Mouse (Mus musculus): ENCODE results near the gene E030018B13Rik. TPM values are rescaled to one million over a fixed set of nuclear protein-coding genes. Genes with fewer than 3 reads are reported as not detected.

E030018B13Rik gene
- polyA plus RNA-seq, 1 experiment from 2014 or later: not detected

DNA sequence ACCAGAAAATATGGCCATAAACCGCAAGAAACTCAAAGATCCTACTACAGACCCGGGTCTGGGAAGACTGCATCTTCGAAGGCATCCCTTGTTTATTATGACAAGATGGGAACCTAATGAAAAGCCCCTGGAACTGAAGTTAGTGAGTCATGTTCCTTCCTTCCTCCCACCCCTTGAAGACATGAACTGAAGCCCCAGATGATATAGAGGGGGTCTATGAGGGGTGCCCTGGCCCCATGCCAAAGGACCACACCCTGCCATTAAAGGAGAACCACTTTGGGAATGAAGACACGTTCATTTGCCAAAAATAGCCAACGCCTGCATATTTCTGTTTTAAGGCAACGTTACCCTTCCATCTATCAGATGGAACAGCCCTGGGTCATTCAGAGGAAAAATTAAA is 28.0 kb upstream of the E030018B13Rik start:
- WGBS: 86% methylated on average over 6 of the region's 6 CpGs
- no peak overlapping the region for H3K4me2 ChIP-seq
- H3K27me3 ChIP-seq (replicated peaks): no peaks in the 10 kb centered on the region
- H3K9ac ChIP-seq (replicated peaks): no peak overlapping the region
- no peak overlapping the region for H3K4me3 ChIP-seq (replicated peaks)
- peaks cover 9% of the 10 kb centered on the region; the same call in 1 of the 2 replicates for H3K4me1 ChIP-seq
- ATAC-seq (ENCODE audit: low FRiP score): no peak
- no peaks in the 10 kb centered on the region for H3K9me3 ChIP-seq (replicated peaks)
- H3K27ac ChIP-seq (replicated peaks): no peak overlapping the region
- H3K36me3 ChIP-seq: peaks cover 12% of the 10 kb centered on the region

GRCm38 (mm10) chr7:63889116-63889975 is 27.3 kb upstream of the E030018B13Rik start:
- Histone ChIP-seq H3K9me3 (replicated peaks) (no peaks in the 10 kb centered on the region), H3K36me3 (peaks cover 12% of the 10 kb centered on the region), H3K27ac (replicated peaks) (no peak overlapping the region), H3K4me2 (no peak overlapping the region), H3K27me3 (replicated peaks) (no peaks in the 10 kb centered on the region), H3K9ac (replicated peaks) (no peak overlapping the region), H3K4me3 (replicated peaks) (no peak overlapping the region), H3K4me1 (peaks cover 12% of the 10 kb centered on the region; the same call in 1 of the 2 replicates)
- no peak for ATAC-seq (ENCODE audit: low FRiP score)
- 76% methylated on average over 9 of the region's 9 CpGs for WGBS

GRCm38 (mm10) chr7:63891488-63892075 is 25.1 kb upstream of the E030018B13Rik start:
- 79% methylated on average over 43 of the region's 43 CpGs for WGBS
- Histone ChIP-seq H3K9me3 (replicated peaks) (no peaks in the 10 kb centered on the region), H3K9ac (replicated peaks) (no peak overlapping the region), H3K4me3 (replicated peaks) (no peak overlapping the region), H3K27ac (replicated peaks) (no peak overlapping the region), H3K4me2 (no peak overlapping the region), H3K27me3 (replicated peaks) (no peaks in the 10 kb centered on the region), H3K4me1 (peaks cover 27% of the 10 kb centered on the region), H3K36me3 (peaks cover 12% of the 10 kb centered on the region)
- no peak for ATAC-seq (ENCODE audit: low FRiP score)

- Histone ChIP-seq H3K9ac (replicated peaks) (no peak overlapping the region), H3K9me3 (replicated peaks) (no peaks in the 10 kb centered on the region), H3K4me3 (replicated peaks) (no peak overlapping the region), H3K27ac (replicated peaks) (peak overlapping the region; percentile 39), H3K4me2 (no peak overlapping the region), H3K36me3 (peaks cover 8% of the 10 kb centered on the region), H3K4me1 (peaks cover 38% of the 10 kb centered on the region), H3K27me3 (replicated peaks) (no peaks in the 10 kb centered on the region)
- no peak for ATAC-seq (ENCODE audit: low FRiP score)
- WGBS: 71% methylated on average over 5 of the region's 5 CpGs
Observed at GRCm38 (mm10) chr7:63893201-63893600, 23.5 kb upstream of the E030018B13Rik start.

DNA sequence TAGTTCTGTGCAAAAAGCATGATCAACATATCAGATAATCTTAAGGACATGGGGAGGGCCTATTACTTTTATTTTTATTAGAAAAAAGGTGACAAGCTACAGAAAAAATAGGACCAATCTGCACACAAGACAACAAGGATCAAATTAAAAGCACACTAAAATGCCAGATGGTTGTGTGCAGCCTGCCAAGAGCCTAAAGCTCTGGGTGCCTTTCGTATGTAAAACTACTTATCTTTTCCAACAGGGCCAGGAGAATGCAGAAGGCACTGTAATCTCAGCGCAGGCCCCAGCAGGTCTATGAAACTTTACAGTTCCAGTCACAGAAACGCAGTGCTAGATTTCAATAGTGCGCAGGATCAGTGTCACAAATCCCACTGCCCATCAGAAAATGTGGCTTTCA is 22.9 kb upstream of the E030018B13Rik start:
- Histone ChIP-seq H3K4me1 (peaks cover 41% of the 10 kb centered on the region), H3K9ac (replicated peaks) (no peak overlapping the region), H3K27ac (replicated peaks) (peak overlapping the region; percentile 39; the same call in 1 of the 2 replicates), H3K4me3 (replicated peaks) (no peak overlapping the region), H3K27me3 (replicated peaks) (no peaks in the 10 kb centered on the region), H3K4me2 (no peak overlapping the region), H3K9me3 (replicated peaks) (no peaks in the 10 kb centered on the region), H3K36me3 (peaks cover 8% of the 10 kb centered on the region)
- WGBS: 49% methylated on average over 4 of the region's 4 CpGs
- ATAC-seq (ENCODE audit: low FRiP score): no peak

DNA sequence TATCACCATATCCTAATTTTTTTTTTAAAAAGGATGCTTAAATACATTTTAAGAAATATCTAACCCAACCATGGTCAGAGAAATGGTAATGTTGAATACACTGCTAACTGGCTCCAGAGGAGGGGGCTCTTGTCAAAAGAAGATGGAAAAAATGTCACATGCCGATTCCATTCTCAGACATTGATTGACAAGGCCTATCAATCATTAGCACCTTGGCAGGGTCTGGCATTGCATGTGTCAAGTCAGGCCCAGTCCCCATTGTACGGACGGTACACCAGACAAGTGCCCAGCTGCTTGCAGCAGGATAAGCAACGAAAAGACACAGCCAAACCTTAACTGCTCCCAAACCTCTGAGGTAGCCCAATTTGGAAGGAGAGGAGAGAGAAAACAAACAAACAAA is 22.0 kb upstream of the E030018B13Rik start:
- no peak overlapping the region for H3K9ac ChIP-seq (replicated peaks)
- H3K36me3 ChIP-seq: peaks cover 8% of the 10 kb centered on the region
- H3K4me1 ChIP-seq: peaks cover 43% of the 10 kb centered on the region
- no peaks in the 10 kb centered on the region for H3K9me3 ChIP-seq (replicated peaks)
- H3K27me3 ChIP-seq (replicated peaks): no peaks in the 10 kb centered on the region
- H3K4me2 ChIP-seq: no peak overlapping the region
- no peak overlapping the region for H3K4me3 ChIP-seq (replicated peaks)
- no peak for ATAC-seq (ENCODE audit: low FRiP score)
- no peak overlapping the region for H3K27ac ChIP-seq (replicated peaks)
- 76% methylated on average over 4 of the region's 4 CpGs for WGBS

DNA sequence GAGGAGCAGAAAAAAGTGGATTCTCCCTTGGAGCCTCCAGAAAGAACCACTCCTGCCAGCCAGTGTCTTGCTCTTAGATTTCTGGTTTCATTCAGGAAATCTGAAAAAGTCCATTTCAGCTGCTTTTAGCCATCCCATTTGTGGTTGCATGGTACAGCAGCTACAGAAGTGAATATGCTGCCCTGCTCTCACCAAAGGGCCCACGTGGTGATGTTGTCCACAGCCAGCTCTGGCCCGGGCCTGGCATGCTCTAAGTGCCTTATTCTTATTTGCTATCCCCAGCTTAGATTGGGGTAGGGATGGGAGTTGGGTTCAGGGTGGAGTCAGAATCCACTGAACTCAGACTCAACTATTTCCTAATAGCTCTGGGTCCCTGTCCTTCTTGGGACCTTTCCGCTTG is 21.4 kb upstream of the E030018B13Rik start:
- H3K27ac ChIP-seq (replicated peaks): 0 out of 2 replicates have a peak overlapping the region, but pooled peaks have one; percentile 13
- WGBS: 88% methylated on average over 3 of the region's 3 CpGs
- no peak overlapping the region for H3K4me2 ChIP-seq
- no peaks in the 10 kb centered on the region for H3K9me3 ChIP-seq (replicated peaks)
- peaks cover 4% of the 10 kb centered on the region for H3K36me3 ChIP-seq
- no peak overlapping the region for H3K9ac ChIP-seq (replicated peaks)
- H3K4me1 ChIP-seq: peaks cover 43% of the 10 kb centered on the region
- H3K4me3 ChIP-seq (replicated peaks): no peak overlapping the region
- ATAC-seq (ENCODE audit: low FRiP score): no peak
- no peaks in the 10 kb centered on the region for H3K27me3 ChIP-seq (replicated peaks)

DNA sequence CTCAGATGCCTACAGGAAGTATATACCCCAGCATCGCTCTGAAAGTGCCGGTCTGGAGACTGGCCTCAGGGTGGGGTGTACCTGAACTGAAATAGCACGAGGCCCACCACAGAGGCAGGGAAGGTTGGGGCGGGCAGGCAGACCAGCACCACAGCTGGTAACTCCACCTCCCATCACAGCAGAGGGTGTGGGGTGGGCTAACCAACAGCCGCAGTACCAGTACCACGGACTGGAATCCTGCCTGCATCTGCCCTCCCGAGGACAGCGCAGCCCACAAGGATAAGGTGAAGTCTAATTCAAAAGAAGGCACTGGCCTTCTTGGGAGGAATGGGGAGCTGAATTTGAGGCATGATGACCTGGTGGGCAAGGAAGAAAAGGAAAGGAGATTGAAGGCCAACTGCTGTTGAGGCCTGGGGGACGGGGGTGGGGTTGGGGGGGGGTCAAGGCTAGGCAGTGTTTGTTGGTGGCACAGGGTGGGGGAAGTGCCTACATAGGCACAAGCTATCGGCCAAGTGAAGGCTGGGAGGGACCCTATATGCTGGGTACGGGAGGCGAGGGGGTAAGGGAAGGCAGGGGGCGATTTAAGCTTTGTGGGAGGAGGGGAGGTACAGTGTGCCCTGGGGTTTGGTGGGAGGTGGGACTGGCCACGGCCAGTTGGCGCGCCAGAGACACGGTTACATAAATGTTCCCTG is 20.2 kb upstream of the E030018B13Rik start:
- H3K9ac ChIP-seq (replicated peaks): peak overlapping the region; percentile 45; the same call in 1 of the 2 replicates
- peak overlapping the region; percentile 32 for H3K4me3 ChIP-seq (replicated peaks)
- WGBS: 26% methylated on average over 16 of the region's 17 CpGs
- peaks cover 49% of the 10 kb centered on the region for H3K4me1 ChIP-seq
- H3K27ac ChIP-seq (replicated peaks): 0 out of 2 replicates have a peak overlapping the region, but pooled peaks have one; percentile 64
- ATAC-seq (ENCODE audit: low FRiP score): peak; percentile 36; the same call in 1 of the 2 replicates
- peak overlapping the region; percentile 69 for H3K4me2 ChIP-seq
- no peaks in the 10 kb centered on the region for H3K9me3 ChIP-seq (replicated peaks)
- no peaks in the 10 kb centered on the region for H3K27me3 ChIP-seq (replicated peaks)
- no peaks in the 10 kb centered on the region for H3K36me3 ChIP-seq

GRCm38 (mm10) chr7:63896968-63897468 is 19.6 kb upstream of the E030018B13Rik start:
- WGBS: 2% methylated on average over 22 of the region's 22 CpGs
- Histone ChIP-seq H3K36me3 (no peaks in the 10 kb centered on the region), H3K27ac (replicated peaks) (peak overlapping the region; percentile 64), H3K4me3 (replicated peaks) (peak overlapping the region; percentile 32), H3K4me2 (peak overlapping the region; percentile 69), H3K27me3 (replicated peaks) (no peaks in the 10 kb centered on the region), H3K9me3 (replicated peaks) (no peaks in the 10 kb centered on the region), H3K4me1 (peaks cover 55% of the 10 kb centered on the region), H3K9ac (replicated peaks) (peak overlapping the region; percentile 45)
- ATAC-seq (ENCODE audit: low FRiP score): peak; percentile 84

DNA sequence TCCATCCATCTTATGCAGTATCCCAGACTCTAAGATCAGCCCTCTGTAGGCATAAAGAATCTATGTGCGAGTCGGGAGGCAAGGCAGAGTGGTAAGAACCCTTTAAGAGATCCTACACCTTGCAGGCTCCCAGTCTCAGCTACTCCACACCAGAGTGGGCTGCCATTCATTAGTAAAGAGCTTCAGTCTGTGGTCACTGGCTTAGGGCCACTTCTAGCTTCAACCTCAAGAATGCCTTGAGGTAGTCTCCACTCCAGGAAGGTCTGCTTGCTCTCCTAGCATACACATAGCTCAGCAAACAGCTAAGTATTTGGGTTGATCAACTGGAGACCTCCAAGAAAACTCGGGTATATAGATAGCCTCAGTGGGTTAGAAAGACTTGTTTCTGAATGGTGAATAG is 19.0 kb upstream of the E030018B13Rik start:
- Histone ChIP-seq H3K9ac (replicated peaks) (peak overlapping the region; percentile 45; the same call in 1 of the 2 replicates), H3K36me3 (no peaks in the 10 kb centered on the region), H3K4me2 (peak overlapping the region; percentile 69), H3K9me3 (replicated peaks) (no peaks in the 10 kb centered on the region), H3K27me3 (replicated peaks) (no peaks in the 10 kb centered on the region), H3K4me3 (replicated peaks) (peak overlapping the region; percentile 32; the same call in 1 of the 2 replicates), H3K27ac (replicated peaks) (peak overlapping the region; percentile 64), H3K4me1 (peaks cover 56% of the 10 kb centered on the region)
- WGBS: 51% methylated on average over 3 of the region's 3 CpGs
- no peak for ATAC-seq (ENCODE audit: low FRiP score)

DNA sequence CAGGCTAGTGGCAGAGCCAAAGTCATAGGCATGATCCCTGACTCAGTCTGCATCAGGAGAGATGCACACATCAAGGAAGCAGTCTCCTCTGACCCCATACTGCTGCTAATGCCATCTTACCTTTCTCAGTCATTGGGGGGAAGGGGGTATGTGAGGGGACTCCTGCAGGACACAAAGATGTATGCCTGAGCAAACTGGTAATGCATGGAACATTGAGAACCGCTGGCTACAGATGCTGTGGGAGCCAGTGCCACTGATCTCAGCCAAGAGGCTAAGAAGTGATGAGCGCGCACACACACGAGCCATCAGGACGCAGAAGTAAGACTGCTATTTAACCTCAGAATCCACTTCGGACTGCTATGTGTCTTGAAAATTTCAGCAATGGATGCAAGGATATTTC is 18.5 kb upstream of the E030018B13Rik start:
- H3K9ac ChIP-seq (replicated peaks): no peak overlapping the region
- no peaks in the 10 kb centered on the region for H3K9me3 ChIP-seq (replicated peaks)
- H3K4me1 ChIP-seq: peaks cover 60% of the 10 kb centered on the region
- 86% methylated on average over 6 of the region's 6 CpGs for WGBS
- no peaks in the 10 kb centered on the region for H3K27me3 ChIP-seq (replicated peaks)
- H3K4me3 ChIP-seq (replicated peaks): no peak overlapping the region
- no peak overlapping the region for H3K4me2 ChIP-seq
- H3K36me3 ChIP-seq: no peaks in the 10 kb centered on the region
- no peak for ATAC-seq (ENCODE audit: low FRiP score)
- H3K27ac ChIP-seq (replicated peaks): no peak overlapping the region
